ENCODE assay signal across 27 mouse cellular contexts in the genomic region with DNA sequence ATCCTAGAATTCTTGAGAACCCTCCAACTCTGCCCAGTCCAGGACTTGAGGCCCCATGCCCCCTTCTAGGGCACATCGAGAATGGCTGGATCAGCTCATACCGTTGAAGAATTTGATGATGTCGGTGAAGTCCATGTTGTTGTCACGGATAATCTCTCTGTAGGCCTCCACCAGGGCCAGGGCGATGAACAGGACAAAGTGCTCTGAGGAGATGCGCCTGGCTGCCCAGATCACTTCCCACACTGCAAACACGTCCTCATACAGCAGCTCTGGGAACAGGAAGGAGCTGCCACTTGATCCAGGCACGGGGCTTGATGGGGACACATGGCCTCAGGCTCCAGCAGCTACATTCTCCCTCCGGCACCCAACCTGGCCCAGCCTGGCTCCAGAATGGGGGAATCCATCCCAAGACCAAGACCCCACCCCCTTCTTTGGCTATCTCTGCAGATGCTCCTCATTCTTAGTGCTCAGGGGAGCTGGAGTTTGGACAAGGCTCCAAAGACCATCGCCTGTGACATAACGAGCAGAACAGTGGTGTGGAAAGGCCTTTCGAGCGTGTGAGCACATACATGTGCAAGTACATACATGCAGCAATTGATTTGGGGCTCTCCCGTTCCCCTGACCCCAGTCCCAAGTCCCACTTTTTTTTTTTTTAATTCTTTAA. TPM values are rescaled to one million over a fixed set of nuclear protein-coding genes. Genes with fewer than 3 reads are reported as not detected.
DNase-seq lines count a peak whose midpoint lies in the region; ATAC-seq and TF ChIP-seq lines count a peak whose summit lies in the region.
"Had no signal": no experiment of that assay in that cellular context is flagged by ENCODE, and none has a peak within 500 bp of the region (broad histone marks: within the 10 kb centered on the region; RNA-seq: fewer than 3 reads in every experiment).

No protein-coding gene starts in this region.

- H3K27me3 ChIP-seq in hindbrain, embryonic 13.5 days, result no peaks in the 10 kb centered on the region
- H3K27me3 ChIP-seq in hindbrain, postnatal 0 days (ENCODE audit: insufficient read depth, low read length), result no peaks in the 10 kb centered on the region
- H3K27me3 ChIP-seq in embryonic facial prominence, embryonic 13.5 days, result no peaks in the 10 kb centered on the region
- no peaks in the 10 kb centered on the region for H3K27me3 ChIP-seq in kidney, embryonic 14.5 days (ENCODE audit: control insufficient read depth, insufficient read depth, low read length)
- H3K27me3 ChIP-seq: embryonic facial prominence, embryonic 15.5 days; forebrain, embryonic 15.5 days; heart, embryonic 12.5 days; limb, embryonic 12.5 days; liver, embryonic 12.5 days; midbrain, embryonic 12.5 days had no signal

- no peak overlapping the region for H3K4me2 ChIP-seq in hindbrain, embryonic 13.5 days
- H3K4me2 ChIP-seq in hindbrain, postnatal 0 days (ENCODE audit: low read depth, low read length), result no peak overlapping the region
- no peak overlapping the region for H3K4me2 ChIP-seq in embryonic facial prominence, embryonic 13.5 days
- no peak overlapping the region for H3K4me2 ChIP-seq in kidney, embryonic 14.5 days (replicated peaks; ENCODE audit: low read depth, low read length)
- H3K4me2 ChIP-seq: embryonic facial prominence, embryonic 15.5 days; forebrain, embryonic 15.5 days; heart, embryonic 12.5 days; limb, embryonic 12.5 days; liver, embryonic 12.5 days; midbrain, embryonic 12.5 days had no signal

- H3K4me3 ChIP-seq in hindbrain, embryonic 13.5 days, result no peak overlapping the region
- H3K4me3 ChIP-seq in hindbrain, postnatal 0 days (ENCODE audit: low read length), result no peak overlapping the region
- H3K4me3 ChIP-seq in embryonic facial prominence, embryonic 13.5 days, result no peak overlapping the region
- no peak overlapping the region for H3K4me3 ChIP-seq in kidney, embryonic 14.5 days (ENCODE audit: low read length)
- no peak overlapping the region for H3K4me3 ChIP-seq in lung, adult 2 months (replicated peaks; ENCODE audit: extremely low read depth, low read depth, low read length)
- H3K4me3 ChIP-seq: embryonic facial prominence, embryonic 15.5 days; forebrain, embryonic 15.5 days; heart, embryonic 12.5 days; hindbrain, embryonic 10.5 days; limb, embryonic 12.5 days; liver, embryonic 12.5 days; midbrain, embryonic 12.5 days had no signal

- WGBS in hindbrain, embryonic 13.5 days, result 87% methylated on average over 14 of the region's 14 CpGs
- 80% methylated on average over 14 of the region's 14 CpGs for WGBS in hindbrain, postnatal 0 days
- WGBS in embryonic facial prominence, embryonic 13.5 days, result 70% methylated on average over 14 of the region's 14 CpGs
- WGBS in kidney, embryonic 14.5 days, result 59% methylated on average over 14 of the region's 14 CpGs
- WGBS in lung, adult 2 months, result 84% methylated on average over 14 of the region's 14 CpGs

- H3K27ac ChIP-seq in hindbrain, embryonic 13.5 days, result no peak overlapping the region
- H3K27ac ChIP-seq in hindbrain, postnatal 0 days, result no peak overlapping the region
- H3K27ac ChIP-seq in embryonic facial prominence, embryonic 13.5 days, result 0 out of 2 replicates have a peak overlapping the region, but pooled peaks have one; percentile 51
- peak overlapping the region; percentile 37; the same call in 1 of the 2 replicates for H3K27ac ChIP-seq in kidney, embryonic 14.5 days (ENCODE audit: low read depth, low read length)
- H3K27ac ChIP-seq: embryonic facial prominence, embryonic 15.5 days; forebrain, embryonic 15.5 days; hindbrain, embryonic 10.5 days; limb, embryonic 12.5 days; liver, embryonic 12.5 days; midbrain, embryonic 12.5 days had no signal

- no peak for DNase-seq in hindbrain, postnatal 0 days (ENCODE audit: low spot score)
- peak; percentile 63 to 87 for DNase-seq in kidney, postnatal 25 days
- no peak for DNase-seq in c-Kit-positive CD71-positive TER-119-positive erythroid progenitor cells, embryonic 14.5 days (ENCODE audit: low spot score)
- no peak for DNase-seq in lung, adult 2 months
- DNase-seq in retina, embryonic 14.5 days (ENCODE audit: low spot score), result no peak
- DNase-seq: cerebellum, adult 11-12 months; cerebellum, postnatal 10 days; gastrocnemius, postnatal 14 days; heart, adult 11 months; heart, postnatal 10 days; lung, adult 18-20 months; lung, postnatal 14 days; retina, postnatal 1 day; right cerebral cortex, postnatal 25 days; spleen, adult 18-20 months had no signal

- H3K36me3 ChIP-seq in hindbrain, embryonic 13.5 days, result peaks cover 59% of the 10 kb centered on the region
- no peaks in the 10 kb centered on the region; the same call in 1 of the 2 replicates for H3K36me3 ChIP-seq in hindbrain, postnatal 0 days (ENCODE audit: insufficient read depth, low read length)
- peaks cover 17% of the 10 kb centered on the region for H3K36me3 ChIP-seq in embryonic facial prominence, embryonic 13.5 days
- H3K36me3 ChIP-seq in kidney, embryonic 14.5 days (ENCODE audit: control insufficient read depth, insufficient read depth, low read length), result peaks cover 2% of the 10 kb centered on the region; the same call in 1 of the 2 replicates

- ATAC-seq in hindbrain, embryonic 13.5 days (ENCODE audit: low FRiP score), result no peak
- no peak for ATAC-seq in hindbrain, postnatal 0 days
- no peak for ATAC-seq in embryonic facial prominence, embryonic 13.5 days (ENCODE audit: insufficient number of reproducible peaks, insufficient read depth, low FRiP score, low TSS enrichment, low read depth)
- ATAC-seq in kidney, embryonic 14.5 days (ENCODE audit: low FRiP score, low TSS enrichment), result peak; percentile 29; the same call in 1 of the 2 replicates
- ATAC-seq: CD4-positive, CD25-positive, alpha-beta regulatory T cell, adult 4 months; forebrain, embryonic 15.5 days; intestine, postnatal 0 days; liver, embryonic 12.5 days had no signal

- 0 out of 2 replicates have a peak overlapping the region, but pooled peaks have one; percentile 29 for H3K9ac ChIP-seq in hindbrain, embryonic 13.5 days
- H3K9ac ChIP-seq in hindbrain, postnatal 0 days (replicated peaks; ENCODE audit: low read length), result no peak overlapping the region
- 0 out of 2 replicates have a peak overlapping the region, but pooled peaks have one; percentile 27 for H3K9ac ChIP-seq in embryonic facial prominence, embryonic 13.5 days
- no peak overlapping the region for H3K9ac ChIP-seq in kidney, embryonic 14.5 days (ENCODE audit: low read depth, low read length)
- H3K9ac ChIP-seq: embryonic facial prominence, embryonic 15.5 days; forebrain, embryonic 15.5 days; limb, embryonic 12.5 days; liver, embryonic 12.5 days; midbrain, embryonic 12.5 days had no signal

- H3K4me1 ChIP-seq in hindbrain, embryonic 13.5 days (replicated peaks), result peaks cover 7% of the 10 kb centered on the region
- no peaks in the 10 kb centered on the region for H3K4me1 ChIP-seq in hindbrain, postnatal 0 days (ENCODE audit: insufficient read depth, low read length)
- H3K4me1 ChIP-seq in embryonic facial prominence, embryonic 13.5 days, result peaks cover 19% of the 10 kb centered on the region; the same call in 1 of the 2 replicates
- H3K4me1 ChIP-seq in kidney, embryonic 14.5 days (ENCODE audit: control insufficient read depth, insufficient read depth, low read length), result peaks cover 22% of the 10 kb centered on the region
- H3K4me1 ChIP-seq in lung, adult 2 months (ENCODE audit: control insufficient read depth, insufficient read depth, low read length), result no peaks in the 10 kb centered on the region
- H3K4me1 ChIP-seq: forebrain, embryonic 15.5 days had no signal

- no peak for TF ChIP-seq CTCF in hindbrain, postnatal 0 days (IDR thresholded peaks at IDR 0.05; ENCODE audit: low read depth)
- no peak for TF ChIP-seq CTCF in lung, adult 2 months (IDR thresholded peaks at IDR 0.05; ENCODE audit: insufficient read depth, low read length)

- H3K9me3 ChIP-seq in hindbrain, embryonic 13.5 days, result no peaks in the 10 kb centered on the region
- H3K9me3 ChIP-seq in hindbrain, postnatal 0 days (ENCODE audit: low read length), result no peaks in the 10 kb centered on the region
- H3K9me3 ChIP-seq in embryonic facial prominence, embryonic 13.5 days, result no peaks in the 10 kb centered on the region
- H3K9me3 ChIP-seq in kidney, embryonic 14.5 days (ENCODE audit: control insufficient read depth, low read length), result no peaks in the 10 kb centered on the region
- H3K9me3 ChIP-seq: embryonic facial prominence, embryonic 15.5 days; forebrain, embryonic 15.5 days; heart, embryonic 12.5 days; hindbrain, embryonic 10.5 days; limb, embryonic 12.5 days; liver, embryonic 12.5 days; midbrain, embryonic 12.5 days had no signal

- TF ChIP-seq POLR2A in lung, adult 2 months (IDR thresholded peaks at IDR 0.05; ENCODE audit: borderline replicate concordance, extremely low read depth, low read depth, low read length), result no peak

RNA-seq across cellular contexts. Expression of gene Mnt, which starts 20.4 kb away (rescaled TPM):
- polyA plus RNA-seq in hindbrain, embryonic 13.5 days (2015; fragmentation: Nextera tagmentation; extraction: Ambion mirVana), result 9.0 and 9.1 TPM in 2 replicates
- 18.5 and 22.8 TPM in 2 replicates for total RNA-seq in hindbrain, postnatal 0 days (2014; rRNA removed)
- polyA plus RNA-seq in hindbrain, postnatal 0 days (2015; fragmentation: Nextera tagmentation; extraction: Ambion mirVana), result 7.0 and 8.4 TPM in 2 replicates
- 5.7 and 6.0 TPM in 2 replicates for polyA plus RNA-seq in embryonic facial prominence, embryonic 13.5 days (2015; fragmentation: Nextera tagmentation; extraction: Ambion mirVana)
- polyA plus RNA-seq in kidney, embryonic 14.5 days (2014; fragmentation: Nextera tagmentation; extraction: Ambion mirVana), result 4.9 and 6.6 TPM in 2 replicates
- polyA plus RNA-seq in lung, adult 2 months (2012; rRNA removed), result 21.3 and 22.2 TPM in 2 replicates

RNA-seq across cellular contexts. Expression of gene Sgsm2, which starts 45.7 kb away (rescaled TPM):
- polyA plus RNA-seq in hindbrain, embryonic 13.5 days (2015; fragmentation: Nextera tagmentation; extraction: Ambion mirVana), result 17.8 and 19.1 TPM in 2 replicates
- total RNA-seq in hindbrain, postnatal 0 days (2014; rRNA removed), result 49.0 and 59.2 TPM in 2 replicates
- 21.2 and 21.3 TPM in 2 replicates for polyA plus RNA-seq in hindbrain, postnatal 0 days (2015; fragmentation: Nextera tagmentation; extraction: Ambion mirVana)
- polyA plus RNA-seq in embryonic facial prominence, embryonic 13.5 days (2015; fragmentation: Nextera tagmentation; extraction: Ambion mirVana), result 4.6 and 4.7 TPM in 2 replicates
- 4.4 and 5.7 TPM in 2 replicates for polyA plus RNA-seq in kidney, embryonic 14.5 days (2014; fragmentation: Nextera tagmentation; extraction: Ambion mirVana)
- polyA plus RNA-seq in lung, adult 2 months (2012; rRNA removed), result 19.3 and 22.1 TPM in 2 replicates

RNA-seq across cellular contexts. Expression of gene Tsr1, which starts 46.7 kb away (rescaled TPM):
- polyA plus RNA-seq in hindbrain, embryonic 13.5 days (2015; fragmentation: Nextera tagmentation; extraction: Ambion mirVana), result 29.4 and 29.6 TPM in 2 replicates
- 20.3 and 34.1 TPM in 2 replicates for total RNA-seq in hindbrain, postnatal 0 days (2014; rRNA removed)
- 21.1 and 22.0 TPM in 2 replicates for polyA plus RNA-seq in hindbrain, postnatal 0 days (2015; fragmentation: Nextera tagmentation; extraction: Ambion mirVana)
- polyA plus RNA-seq in embryonic facial prominence, embryonic 13.5 days (2015; fragmentation: Nextera tagmentation; extraction: Ambion mirVana), result 40.1 and 42.4 TPM in 2 replicates
- polyA plus RNA-seq in kidney, embryonic 14.5 days (2014; fragmentation: Nextera tagmentation; extraction: Ambion mirVana), result 41.7 and 54.8 TPM in 2 replicates
- polyA plus RNA-seq in lung, adult 2 months (2012; rRNA removed), result 7.1 and 7.5 TPM in 2 replicates

Comparison
In these comparisons a context has a peak if more than half of its experiments do, and no peak if none do; other contexts are left out.
1. H3K9ac ChIP-seq: peak in hindbrain, embryonic 13.5 days (single experiment) and embryonic facial prominence, embryonic 13.5 days (single experiment); none in hindbrain, postnatal 0 days (single experiment) and kidney, embryonic 14.5 days (single experiment).
2. H3K27ac ChIP-seq: peak in embryonic facial prominence, embryonic 13.5 days (single experiment) and kidney, embryonic 14.5 days (single experiment); none in hindbrain, embryonic 13.5 days (single experiment) and hindbrain, postnatal 0 days (single experiment).
3. DNase-seq: peak in kidney, postnatal 25 days (2 of 2); none in hindbrain, postnatal 0 days (single experiment), c-Kit-positive CD71-positive TER-119-positive erythroid progenitor cells, embryonic 14.5 days (single experiment), lung, adult 2 months (single experiment) and retina, embryonic 14.5 days (single experiment).